Mouse (Mus musculus) forebrain, embryonic 12.5 days (tissue): ENCODE results near the gene Phb. TPM values are rescaled to one million over a fixed set of nuclear protein-coding genes. Genes with fewer than 3 reads are reported as not detected.

Experiments
- ATAC-seq: fragments of 200-750 bp; cut with Nextera tagmentation; 2 replicates; pipeline ENCODE4 v1.8.0; 2017; ENCODE audit warnings: moderate TSS enrichment; ENCODE audit not compliant: low FRiP score
- H3K27ac ChIP-seq: fragments of 300-500 bp; sonication (generic); 2 replicates; pipeline ENCODE4 v1.5.1; 2016; ENCODE audit warnings: mild to moderate bottlenecking
- H3K27me3 ChIP-seq: fragments of 300-500 bp; sonication (generic); 2 replicates; pipeline ENCODE4 v1.6.1; 2016; ENCODE audit warnings: mild to moderate bottlenecking
- H3K36me3 ChIP-seq: fragments of 300-500 bp; sonication (generic); replicated peaks from 2 replicates; pipeline ENCODE4 v1.6.1; 2016; ENCODE audit warnings: mild to moderate bottlenecking
- H3K4me1 ChIP-seq: fragments of 300-500 bp; sonication (generic); 2 replicates; pipeline ENCODE4 v1.6.1; 2016
- H3K4me2 ChIP-seq: fragments of 300-500 bp; sonication (generic); 2 replicates; pipeline ENCODE4 v1.6.1; 2016; ENCODE audit warnings: mild to moderate bottlenecking, moderate library complexity
- H3K4me3 ChIP-seq: fragments of 300-500 bp; sonication (generic); replicated peaks from 2 replicates; pipeline ENCODE4 v1.5.1; 2016; ENCODE audit warnings: mild to moderate bottlenecking
- H3K9ac ChIP-seq: fragments of 300-500 bp; sonication (generic); 2 replicates; pipeline ENCODE4 v1.6.1; 2016; ENCODE audit warnings: mild to moderate bottlenecking
- H3K9me3 ChIP-seq: fragments of 300-500 bp; sonication (generic); 2 replicates; pipeline ENCODE4 v1.6.1; 2016
- WGBS: fragments of 180-500 bp; shearing (Covaris S2); methylation state at CpG from one replicate; pipeline ENCODE4 v1.1.7; 2016; 5-methylcytosine and 5-hydroxymethylcytosine counted together
- polyA plus RNA-seq: library from polyadenylated mRNA; unstranded; fragments of >200 nt; fragmentation: Nextera tagmentation; extraction: Ambion mirVana; gene quantifications from 2 replicates; pipeline ENCODE4 v1.2.1, GENCODE M21; 2016

Gene Phb
- polyA plus RNA-seq, 1 experiment from 2014 or later: 169 TPM

- H3K4me1 ChIP-seq: peaks cover 29% of the 10 kb centered on the region
- no peaks in the 10 kb centered on the region for H3K36me3 ChIP-seq
- no peaks in the 10 kb centered on the region for H3K27me3 ChIP-seq
- H3K27ac ChIP-seq: no peak overlapping the region
- WGBS: 69% methylated on average over 8 of the region's 8 CpGs
- no peak for ATAC-seq
- no peaks in the 10 kb centered on the region for H3K9me3 ChIP-seq
- H3K4me2 ChIP-seq: no peak overlapping the region
- no peak overlapping the region for H3K4me3 ChIP-seq
- no peak overlapping the region for H3K9ac ChIP-seq
Observed at GRCm38 (mm10) chr11:95716136-95716535, 49.4 kb downstream of the Phb start.

- Histone ChIP-seq H3K27ac (no peak overlapping the region), H3K4me1 (peaks cover 20% of the 10 kb centered on the region), H3K9ac (no peak overlapping the region), H3K36me3 (no peaks in the 10 kb centered on the region), H3K9me3 (no peaks in the 10 kb centered on the region), H3K27me3 (no peaks in the 10 kb centered on the region), H3K4me3 (no peak overlapping the region), H3K4me2 (no peak overlapping the region)
- ATAC-seq: no peak
- 92% methylated on average over 3 of the region's 3 CpGs for WGBS
Observed at GRCm38 (mm10) chr11:95719356-95719755, 52.6 kb downstream of the Phb start.

GRCm38 (mm10) chr11:95723287-95723686 is 56.5 kb downstream of the Phb start, which contains the start of gene B130006D01Rik:
B130006D01Rik (plus strand) TSS chr11:95723587.
- H3K27me3 ChIP-seq: no peaks in the 10 kb centered on the region
- no peak within 1 kb of the TSS for H3K27ac ChIP-seq
- no peaks in the 10 kb centered on the region for H3K9me3 ChIP-seq
- H3K4me1 ChIP-seq: 0 out of 2 replicates have a peak, but pooled peaks cover 3% of the 10 kb centered on the region
- H3K4me2 ChIP-seq: no peak within 1 kb of the TSS
- ATAC-seq: no peak
- 93% methylated on average over 5 of the region's 5 CpGs for WGBS
- no peak within 1 kb of the TSS for H3K4me3 ChIP-seq
- H3K9ac ChIP-seq: no peak within 1 kb of the TSS
- H3K36me3 ChIP-seq: no peaks in the 10 kb centered on the region

GRCm38 (mm10) chr11:95724466-95724865 is 57.7 kb downstream of the Phb start:
- Histone ChIP-seq H3K27me3 (no peaks in the 10 kb centered on the region), H3K36me3 (no peaks in the 10 kb centered on the region), H3K4me1 (0 out of 2 replicates have a peak, but pooled peaks cover 3% of the 10 kb centered on the region), H3K9ac (no peak overlapping the region), H3K9me3 (no peaks in the 10 kb centered on the region), H3K27ac (no peak overlapping the region), H3K4me2 (no peak overlapping the region), H3K4me3 (no peak overlapping the region)
- ATAC-seq: no peak
- 91% methylated on average over 4 of the region's 4 CpGs for WGBS

- Histone ChIP-seq H3K9ac (no peak overlapping the region), H3K4me2 (no peak overlapping the region), H3K4me3 (no peak overlapping the region), H3K36me3 (no peaks in the 10 kb centered on the region), H3K27ac (no peak overlapping the region), H3K4me1 (0 out of 2 replicates have a peak, but pooled peaks cover 3% of the 10 kb centered on the region), H3K9me3 (no peaks in the 10 kb centered on the region), H3K27me3 (no peaks in the 10 kb centered on the region)
- WGBS: 84% methylated on average over 4 of the region's 4 CpGs
- no peak for ATAC-seq
Observed at GRCm38 (mm10) chr11:95726156-95726555, 59.4 kb downstream of the Phb start.

- Histone ChIP-seq H3K4me2 (no peak overlapping the region), H3K27ac (no peak overlapping the region), H3K27me3 (no peaks in the 10 kb centered on the region), H3K4me1 (0 out of 2 replicates have a peak, but pooled peaks cover 3% of the 10 kb centered on the region), H3K9me3 (no peaks in the 10 kb centered on the region), H3K9ac (no peak overlapping the region), H3K36me3 (no peaks in the 10 kb centered on the region), H3K4me3 (no peak overlapping the region)
- 91% methylated on average over 5 of the region's 5 CpGs for WGBS
- no peak for ATAC-seq
Observed at GRCm38 (mm10) chr11:95727947-95728346, 61.2 kb downstream of the Phb start.

- Histone ChIP-seq H3K27me3 (no peaks in the 10 kb centered on the region), H3K9me3 (no peaks in the 10 kb centered on the region), H3K9ac (no peak overlapping the region), H3K4me2 (no peak overlapping the region), H3K4me3 (no peak overlapping the region), H3K27ac (no peak overlapping the region), H3K36me3 (no peaks in the 10 kb centered on the region), H3K4me1 (0 out of 2 replicates have a peak, but pooled peaks cover 3% of the 10 kb centered on the region)
- ATAC-seq: no peak
- 89% methylated on average over 12 of the region's 12 CpGs for WGBS
Observed at GRCm38 (mm10) chr11:95728916-95729907, 62.5 kb downstream of the Phb start.

Other genes starting within 250 kb of the Phb start
- 0.57 and 0.87 TPM in 2 replicates for gene Nxph3, start 152.4 kb upstream of the Phb start, polyA plus RNA-seq
- gene Ngfr, start 79.2 kb upstream of the Phb start, polyA plus RNA-seq: 10.5 and 10.9 TPM in 2 replicates
- gene Zfp652, start 45.7 kb downstream of the Phb start, polyA plus RNA-seq: 27.6 and 30.0 TPM in 2 replicates
- 1.4 and 2.3 TPM in 2 replicates for gene B130006D01Rik, start 56.6 kb downstream of the Phb start, polyA plus RNA-seq
- not detected in 2 replicates for gene Phospho1, start 157.5 kb downstream of the Phb start, polyA plus RNA-seq
- 3.2 and 3.7 TPM in 2 replicates for gene Gngt2, start 170.3 kb downstream of the Phb start, polyA plus RNA-seq
- 2.4 TPM in 2 replicates for gene Abi3, start 175.5 kb downstream of the Phb start, polyA plus RNA-seq
- gene B4galnt2, start 247.9 kb downstream of the Phb start, polyA plus RNA-seq: not detected in 2 replicates